Mouse (Mus musculus): ENCODE measurements around the gene Fam118b. TPM values are rescaled to one million over a fixed set of nuclear protein-coding genes. Genes with fewer than 3 reads are reported as not detected.

Gene Fam118b
- 0.97 and 5.0 TPM in 2 replicates for polyA plus RNA-seq (2012; ENCODE audit: low replicate concordance)

GRCm38 (mm10) chr9:35267146-35267975 is at the start of gene Fam118b, which contains the start of gene Rpusd4:
Gene Fam118b (minus strand): TSS chr9:35267805.
Gene Rpusd4 (plus strand): TSS chr9:35267865.

GRCm38 (mm10) chr9:35210542-35211474 is 56.8 kb downstream of the Fam118b start, which contains the start of gene Foxred1:
Gene Foxred1 (minus strand): TSS chr9:35211055.

DNA sequence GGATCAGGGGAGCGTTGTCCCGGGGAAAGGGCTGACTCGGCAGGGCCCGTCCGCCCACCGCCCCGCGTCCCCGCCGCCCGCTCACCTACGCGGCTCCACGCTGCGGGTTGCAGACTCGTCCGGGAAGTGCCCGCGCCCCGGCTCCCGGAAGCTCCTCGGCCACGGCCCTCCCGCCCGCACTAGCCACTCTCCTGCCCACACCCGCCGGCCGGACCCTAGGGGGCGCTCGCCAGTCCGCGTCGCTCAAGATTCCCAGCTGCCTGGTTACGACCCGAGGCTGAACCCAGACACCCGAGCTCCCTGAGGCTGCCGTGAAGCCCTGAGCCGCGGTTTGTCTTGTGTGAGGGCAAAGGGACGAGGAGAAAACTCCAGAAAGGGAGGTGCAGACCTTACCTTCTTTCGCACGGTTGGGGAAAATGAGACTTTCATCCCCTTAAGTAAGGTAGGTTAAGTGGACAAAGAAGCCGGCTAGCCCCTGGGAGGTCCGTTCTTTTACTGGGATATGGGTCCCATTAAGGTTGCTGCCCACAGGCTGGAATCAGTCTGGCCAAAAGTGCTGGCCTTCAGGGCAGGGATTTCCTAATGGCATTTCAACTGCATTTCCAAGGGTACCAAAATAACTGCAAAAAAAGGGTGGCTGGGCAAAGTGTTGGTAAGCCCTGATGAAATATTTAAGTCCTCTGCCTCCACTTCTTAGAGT is 67.7 kb downstream of the Fam118b start, which contains the start of the genes Srpr and Tirap:
Srpr (plus strand) TSS at position 404 of the 700 bp plus-strand sequence.
Tirap (minus strand) TSS at position 520 of the 700 bp plus-strand sequence.

DNA sequence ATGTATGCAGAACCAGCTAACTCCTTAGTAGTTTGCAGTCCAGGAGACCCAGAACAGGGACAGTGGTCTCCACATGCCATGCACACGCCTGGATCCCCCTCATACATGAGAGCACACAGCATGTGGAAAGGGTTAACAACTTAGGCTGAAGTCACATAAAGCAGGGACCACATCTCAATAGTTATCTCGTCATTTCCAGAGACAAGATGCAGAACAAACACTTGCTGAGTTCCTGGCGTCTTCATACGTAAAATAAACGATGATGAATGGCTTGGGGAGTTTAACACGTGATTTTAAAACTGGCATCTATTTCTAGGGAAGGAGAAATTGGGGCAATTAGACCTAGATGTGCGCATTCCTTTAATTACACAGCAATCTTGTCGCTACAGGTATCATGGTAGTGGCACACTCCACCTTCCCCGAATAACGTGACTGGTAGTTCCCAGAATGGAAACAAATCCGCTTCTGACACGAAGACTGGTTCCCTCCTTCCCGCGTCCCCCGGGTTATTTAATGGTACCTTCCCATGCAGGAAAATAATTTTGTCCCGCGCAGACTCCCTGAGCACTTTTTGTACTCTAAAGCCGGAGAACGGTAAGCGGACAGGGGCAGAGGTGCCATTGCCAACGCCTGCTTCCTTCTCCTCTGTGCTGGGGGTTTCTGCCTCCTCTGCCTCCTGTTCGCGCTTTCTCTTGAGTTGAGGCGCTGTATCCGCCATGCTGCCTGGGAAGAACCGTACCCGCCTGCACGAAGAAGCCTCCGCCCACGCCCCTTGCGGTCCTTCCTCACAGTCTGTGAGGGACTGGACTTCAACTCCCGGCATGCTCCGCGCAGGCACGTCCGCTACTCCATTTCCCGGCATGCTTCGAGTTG is 92.1 kb downstream of the Fam118b start, which contains the start of gene Dcps:
Dcps (minus strand) TSS at position 811 of the 873 bp plus-strand sequence.

Other genes with a start within 250 kb of the Fam118b start
- 29.5 and 78.2 TPM in 2 replicates for gene St3gal4, start 148.5 kb downstream of the Fam118b start, polyA plus RNA-seq (2012; ENCODE audit: low replicate concordance)
- 10.3 and 52.2 TPM in 2 replicates for gene Dcps, start 91.7 kb downstream of the Fam118b start, polyA plus RNA-seq (2012; ENCODE audit: low replicate concordance)
- gene Srpr, start 67.6 kb downstream of the Fam118b start, polyA plus RNA-seq (2012; ENCODE audit: low replicate concordance) = 10.2 and 14.2 TPM in 2 replicates
- 5.5 and 10.2 TPM in 2 replicates for gene Tirap, start 67.5 kb downstream of the Fam118b start, polyA plus RNA-seq (2012; ENCODE audit: low replicate concordance)
- 4.0 and 8.1 TPM in 2 replicates for gene Foxred1, start 56.8 kb downstream of the Fam118b start, polyA plus RNA-seq (2012; ENCODE audit: low replicate concordance)
- 2.1 and 4.2 TPM in 2 replicates for gene Rpusd4, start 60 bp upstream of the Fam118b start, polyA plus RNA-seq (2012; ENCODE audit: low replicate concordance)
- 0.62 and 1.0 TPM in 2 replicates for gene Cdon, start 153.3 kb upstream of the Fam118b start, polyA plus RNA-seq (2012; ENCODE audit: low replicate concordance)